Mouse (Mus musculus): ENCODE results near the gene Tctex1d4. TPM values are rescaled to one million over a fixed set of nuclear protein-coding genes. Genes with fewer than 3 reads are reported as not detected.

Gene Tctex1d4
- total RNA-seq, 2 experiments from 2014 or later: not detected

GRCm38 (mm10) chr4:117161183-117161582, 34.6 kb downstream of the Tctex1d4 start:
- ATAC-seq (replicated peaks; ENCODE audit: low FRiP score, low TSS enrichment, poor library complexity, severe bottlenecking): no peak

- no peak for ATAC-seq (replicated peaks; ENCODE audit: low FRiP score, low TSS enrichment, poor library complexity, severe bottlenecking)
Measured at GRCm38 (mm10) chr4:117169936-117170335, 43.3 kb downstream of the Tctex1d4 start.

Other genes starting within 250 kb of the Tctex1d4 start
- gene Zswim5, start 249.4 kb upstream of the Tctex1d4 start, total RNA-seq (2014; fragmentation: Nextera tagmentation): 0.20 TPM in 1 of 2 replicates, not detected in the other
- gene Zswim5, start 249.4 kb upstream of the Tctex1d4 start, total RNA-seq (2017): not detected in 2 replicates
- gene Urod, start 132.4 kb upstream of the Tctex1d4 start, total RNA-seq (2014; fragmentation: Nextera tagmentation): 222 and 304 TPM in 2 replicates
- gene Urod, start 132.4 kb upstream of the Tctex1d4 start, total RNA-seq (2017): 130 and 163 TPM in 2 replicates
- gene Hectd3, start 131.5 kb upstream of the Tctex1d4 start, total RNA-seq (2014; fragmentation: Nextera tagmentation): 10.8 and 14.8 TPM in 2 replicates
- gene Hectd3, start 131.5 kb upstream of the Tctex1d4 start, total RNA-seq (2017): 12.7 and 15.0 TPM in 2 replicates
- 53.5 and 56.7 TPM in 2 replicates for gene Eif2b3, start 107.4 kb upstream of the Tctex1d4 start, total RNA-seq (2014; fragmentation: Nextera tagmentation)
- gene Eif2b3, start 107.4 kb upstream of the Tctex1d4 start, total RNA-seq (2017): 61.4 and 65.7 TPM in 2 replicates
- 0.25 TPM in 1 of 2 replicates, not detected in the other for gene Ptch2, start 30.7 kb upstream of the Tctex1d4 start, total RNA-seq (2014; fragmentation: Nextera tagmentation)
- gene Ptch2, start 30.7 kb upstream of the Tctex1d4 start, total RNA-seq (2017): not detected in 2 replicates
- gene Btbd19, start 1.1 kb upstream of the Tctex1d4 start, total RNA-seq (2014; fragmentation: Nextera tagmentation): 17.5 and 19.1 TPM in 2 replicates
- gene Btbd19, start 1.1 kb upstream of the Tctex1d4 start, total RNA-seq (2017): 7.7 and 15.6 TPM in 2 replicates
- 0.66 and 1.8 TPM in 2 replicates for gene Plk3, start 7.2 kb downstream of the Tctex1d4 start, total RNA-seq (2014; fragmentation: Nextera tagmentation)
- 0.94 and 2.8 TPM in 2 replicates for gene Plk3, start 7.2 kb downstream of the Tctex1d4 start, total RNA-seq (2017)
- 5,319 and 5,634 TPM in 2 replicates for gene Rps8, start 29.4 kb downstream of the Tctex1d4 start, total RNA-seq (2014; fragmentation: Nextera tagmentation)
- gene Rps8, start 29.4 kb downstream of the Tctex1d4 start, total RNA-seq (2017): 1,767 and 2,088 TPM in 2 replicates
- 28.1 and 34.2 TPM in 2 replicates for gene Kif2c, start 55.8 kb downstream of the Tctex1d4 start, total RNA-seq (2014; fragmentation: Nextera tagmentation)
- 28.9 and 29.6 TPM in 2 replicates for gene Kif2c, start 55.8 kb downstream of the Tctex1d4 start, total RNA-seq (2017)
- not detected in 2 replicates for gene Tmem53, start 125.2 kb downstream of the Tctex1d4 start, total RNA-seq (2014; fragmentation: Nextera tagmentation)
- not detected in 2 replicates for gene Tmem53, start 125.2 kb downstream of the Tctex1d4 start, total RNA-seq (2017)
- not detected in 2 replicates for gene Armh1, start 125.3 kb downstream of the Tctex1d4 start, total RNA-seq (2014; fragmentation: Nextera tagmentation)
- gene Armh1, start 125.3 kb downstream of the Tctex1d4 start, total RNA-seq (2017): not detected in 2 replicates

Data from megakaryocyte-erythroid progenitor cell, adult 5-6 weeks (primary cell).